Mouse (Mus musculus) intestine, embryonic 16.5 days (tissue): ENCODE results near the gene Lrrc75a. TPM values are rescaled to one million over a fixed set of nuclear protein-coding genes. Genes with fewer than 3 reads are reported as not detected.
"Not testable (repeated sequence)": the region's sequence is repeated elsewhere in the genome, so short reads cannot be mapped to it uniquely, and the experiment has no call there.

Experiments used
- ATAC-seq: fragments of 200-750 bp; cut with Nextera tagmentation; 2 replicates; pipeline ENCODE4 v1.8.0; 2017; ENCODE audit warnings: moderate TSS enrichment, moderate library complexity
- H3K27ac ChIP-seq: fragments of 300-500 bp; sonication (generic); 2 replicates; pipeline ENCODE4 v1.5.1; 2014; ENCODE audit warnings: mild to moderate bottlenecking, low read length
- H3K27me3 ChIP-seq: fragments of 300-500 bp; sonication (generic); replicated peaks from 2 replicates; pipeline ENCODE4 v1.6.1; 2014; ENCODE audit warnings: low read length, control low read depth, mixed read lengths; ENCODE audit not compliant: control insufficient read depth, insufficient read depth
- H3K36me3 ChIP-seq: fragments of 300-500 bp; sonication (generic); 2 replicates; pipeline ENCODE4 v1.6.1; 2014; ENCODE audit warnings: low read length, control low read depth; ENCODE audit not compliant: control insufficient read depth, insufficient read depth
- H3K4me1 ChIP-seq: fragments of 300-500 bp; sonication (generic); 2 replicates; pipeline ENCODE4 v1.6.1; 2014; ENCODE audit warnings: low read length, control low read depth, mixed read lengths; ENCODE audit not compliant: control insufficient read depth, insufficient read depth
- H3K4me2 ChIP-seq: fragments of 300-500 bp; sonication (generic); 2 replicates; pipeline ENCODE4 v1.6.1; 2014; ENCODE audit warnings: low read depth, low read length, control low read depth
- H3K4me3 ChIP-seq: fragments of 300-500 bp; sonication (generic); 2 replicates; pipeline ENCODE4 v1.5.1; 2014; ENCODE audit warnings: mild to moderate bottlenecking, low read length
- H3K9ac ChIP-seq: fragments of 300-500 bp; sonication (generic); 2 replicates; pipeline ENCODE4 v1.6.1; 2014; ENCODE audit warnings: low read depth, low read length
- H3K9me3 ChIP-seq: fragments of 300-500 bp; sonication (generic); 2 replicates; pipeline ENCODE4 v1.6.1; 2016; ENCODE audit warnings: low read length, control low read depth; ENCODE audit not compliant: control insufficient read depth
- WGBS: fragments of 180-500 bp; shearing (Covaris S2); extraction: QIAGEN DNeasy Blood & Tissue Kit; methylation state at CpG from one replicate; pipeline ENCODE4 v1.1.7; 2014; 5-methylcytosine and 5-hydroxymethylcytosine counted together
- polyA plus RNA-seq: library from polyadenylated mRNA; unstranded; fragments of >200 nt; fragmentation: Nextera tagmentation; extraction: Ambion mirVana; gene quantifications from 2 replicates; pipeline ENCODE4 v1.2.1, GENCODE M21; 2015

Gene Lrrc75a
- polyA plus RNA-seq, 1 experiment from 2014 or later: 14.1 TPM

DNA sequence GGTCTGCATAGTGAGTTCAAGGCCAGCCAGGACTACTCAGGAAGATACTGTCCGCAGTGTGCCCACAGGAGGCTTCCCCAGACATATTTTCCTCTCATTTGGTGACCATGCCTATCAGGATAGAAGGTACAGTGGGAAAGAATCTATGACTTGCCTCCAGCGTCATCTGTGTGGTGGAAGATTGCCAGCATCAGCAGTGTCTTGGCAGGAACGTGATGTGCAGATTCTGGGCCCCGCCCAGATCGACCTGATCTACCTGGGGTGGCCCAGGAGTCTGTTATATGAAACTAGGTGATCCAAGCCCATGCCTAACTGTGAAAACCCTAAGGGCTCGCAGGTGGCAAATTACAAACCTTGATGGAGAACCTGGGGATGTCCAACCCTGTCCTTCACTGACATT lies 21.7 kb upstream of the Lrrc75a start:
- no peak for ATAC-seq
- no peak overlapping the region for H3K9ac ChIP-seq
- no peaks in the 10 kb centered on the region for H3K9me3 ChIP-seq
- H3K27me3 ChIP-seq: no peaks in the 10 kb centered on the region
- no peak overlapping the region for H3K4me2 ChIP-seq
- 0 out of 2 replicates have a peak, but pooled peaks cover 4% of the 10 kb centered on the region for H3K4me1 ChIP-seq
- WGBS: 79% methylated on average over 6 of the region's 6 CpGs
- H3K4me3 ChIP-seq: no peak overlapping the region
- no peaks in the 10 kb centered on the region; the same call in 1 of the 2 replicates for H3K36me3 ChIP-seq
- no peak overlapping the region for H3K27ac ChIP-seq

DNA sequence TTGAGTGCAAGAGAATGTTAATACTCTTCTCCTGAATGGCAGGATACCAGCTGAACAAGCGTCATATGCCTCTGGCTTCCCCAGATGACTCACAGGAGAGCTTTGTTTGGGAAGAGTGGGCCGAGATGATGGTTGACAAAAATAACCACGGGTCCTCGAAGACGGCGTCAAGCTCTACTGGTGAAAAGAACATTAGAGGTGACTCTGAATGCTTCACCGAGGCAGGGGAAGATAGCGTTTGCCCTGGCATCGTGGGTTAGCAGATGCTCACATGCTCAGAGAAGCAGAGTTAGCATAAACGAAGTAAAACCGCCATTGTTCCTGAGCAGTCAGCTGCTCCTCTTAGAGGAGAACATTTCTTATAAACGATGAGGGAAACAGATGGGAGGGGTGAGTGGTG lies 21.1 kb upstream of the Lrrc75a start:
- Histone ChIP-seq H3K9ac (no peak overlapping the region), H3K36me3 (no peaks in the 10 kb centered on the region; the same call in 1 of the 2 replicates), H3K4me1 (0 out of 2 replicates have a peak, but pooled peaks cover 4% of the 10 kb centered on the region), H3K27ac (no peak overlapping the region), H3K27me3 (no peaks in the 10 kb centered on the region), H3K4me3 (no peak overlapping the region), H3K4me2 (no peak overlapping the region), H3K9me3 (no peaks in the 10 kb centered on the region)
- WGBS: 53% methylated on average over 12 of the region's 12 CpGs
- ATAC-seq: no peak

DNA sequence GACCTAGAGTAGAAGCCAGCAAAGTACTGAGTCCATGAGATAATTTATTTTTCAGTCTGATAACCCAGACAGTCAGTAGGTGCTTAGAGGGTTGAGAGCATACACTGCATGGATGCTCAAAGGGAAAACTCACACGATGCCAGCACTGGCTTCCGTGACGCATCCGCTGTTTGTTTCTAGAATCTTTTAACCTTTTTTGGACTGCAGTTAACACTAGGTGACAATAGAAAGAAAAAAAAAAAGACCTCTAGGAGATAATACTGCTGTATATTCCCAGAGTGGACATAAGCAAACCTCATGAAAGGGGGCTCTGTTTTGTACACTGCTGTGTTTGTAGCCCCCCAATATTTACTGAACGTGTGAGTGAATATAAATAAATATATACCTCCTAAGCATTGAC lies 20.7 kb upstream of the Lrrc75a start:
- 0 out of 2 replicates have a peak, but pooled peaks cover 4% of the 10 kb centered on the region for H3K4me1 ChIP-seq
- no peak overlapping the region for H3K4me2 ChIP-seq
- ATAC-seq: no peak
- no peaks in the 10 kb centered on the region; the same call in 1 of the 2 replicates for H3K36me3 ChIP-seq
- no peaks in the 10 kb centered on the region for H3K27me3 ChIP-seq
- WGBS: 85% methylated on average over 5 of the region's 5 CpGs
- H3K27ac ChIP-seq: no peak overlapping the region
- no peak overlapping the region for H3K9ac ChIP-seq
- H3K9me3 ChIP-seq: no peaks in the 10 kb centered on the region
- H3K4me3 ChIP-seq: no peak overlapping the region

DNA sequence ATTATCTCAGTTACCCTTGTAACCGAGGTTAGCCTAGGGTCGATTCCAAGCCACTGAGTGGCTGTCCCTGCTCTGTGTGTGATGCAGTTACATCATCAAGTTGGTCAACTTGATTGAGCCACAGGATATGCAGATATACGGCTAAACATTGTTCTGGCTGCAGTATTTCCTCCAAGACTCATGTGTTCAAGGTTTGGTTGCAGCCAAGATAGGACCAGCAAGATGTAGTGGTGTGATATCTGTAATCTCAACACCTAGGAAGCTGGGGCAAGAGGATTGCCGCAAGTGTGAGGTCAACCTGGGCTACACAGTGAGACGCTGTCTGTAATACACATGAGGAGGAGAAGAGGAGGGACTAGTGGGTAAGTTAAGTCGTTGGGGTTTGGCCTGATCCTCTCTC lies 15.9 kb upstream of the Lrrc75a start:
- 79% methylated on average over 6 of the region's 6 CpGs for WGBS
- Histone ChIP-seq H3K27ac (no peak overlapping the region), H3K27me3 (no peaks in the 10 kb centered on the region), H3K4me3 (no peak overlapping the region), H3K9ac (no peak overlapping the region), H3K9me3 (no peaks in the 10 kb centered on the region), H3K4me2 (no peak overlapping the region), H3K4me1 (no peaks in the 10 kb centered on the region), H3K36me3 (peaks cover 5% of the 10 kb centered on the region; the same call in 1 of the 2 replicates)
- no peak for ATAC-seq

DNA sequence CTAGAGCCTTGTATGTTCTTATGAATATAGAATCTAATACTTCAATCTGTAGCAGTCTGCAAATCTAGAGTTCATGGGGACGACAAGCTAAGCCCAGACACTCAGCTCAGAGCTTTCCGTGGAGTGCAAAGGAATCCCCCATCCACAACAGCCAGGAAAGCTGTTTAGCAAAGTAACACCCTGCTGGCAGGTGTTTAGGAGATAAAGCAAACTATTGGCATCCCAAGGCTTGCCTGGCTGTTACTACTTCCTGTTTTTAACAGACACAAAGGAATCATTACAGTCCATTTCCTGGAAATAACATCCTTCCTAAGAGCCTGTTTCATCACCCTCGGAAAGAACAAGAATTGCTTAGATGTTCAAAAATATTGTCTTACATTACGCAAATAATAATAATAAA lies 12.6 kb upstream of the Lrrc75a start:
- Histone ChIP-seq H3K4me3 (no peak overlapping the region), H3K9ac (no peak overlapping the region), H3K4me2 (no peak overlapping the region), H3K36me3 (peaks cover 5% of the 10 kb centered on the region; the same call in 1 of the 2 replicates), H3K4me1 (no peaks in the 10 kb centered on the region), H3K9me3 (no peaks in the 10 kb centered on the region), H3K27me3 (no peaks in the 10 kb centered on the region), H3K27ac (no peak overlapping the region)
- ATAC-seq: no peak
- WGBS: 60% methylated on average over 4 of the region's 4 CpGs

DNA sequence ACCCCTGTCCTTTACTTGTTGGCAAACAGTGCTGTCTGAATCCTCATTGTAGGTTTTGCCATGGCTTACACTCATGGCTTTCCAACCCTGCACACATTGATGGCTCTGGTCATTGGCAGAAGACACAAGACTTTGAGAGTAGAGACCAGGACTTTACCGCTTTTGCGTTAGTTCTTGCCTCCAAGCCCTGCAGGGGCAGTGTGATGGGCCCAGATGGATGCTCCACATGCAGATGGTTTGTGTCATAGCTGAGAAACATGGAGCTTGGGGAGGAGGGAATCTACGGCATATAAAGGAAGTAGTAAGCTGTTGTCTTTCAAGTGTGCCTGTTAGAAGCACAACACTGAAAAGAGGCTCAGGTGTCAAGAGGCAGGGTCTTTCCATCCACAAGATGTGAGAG lies 3.8 kb upstream of the Lrrc75a start:
- no peak overlapping the region for H3K4me3 ChIP-seq
- 83% methylated on average over 3 of the region's 3 CpGs for WGBS
- H3K9me3 ChIP-seq: no peaks in the 10 kb centered on the region
- H3K27ac ChIP-seq: no peak overlapping the region
- H3K9ac ChIP-seq: no peak overlapping the region
- no peak overlapping the region for H3K4me2 ChIP-seq
- peaks cover 6% of the 10 kb centered on the region; the same call in 1 of the 2 replicates for H3K4me1 ChIP-seq
- peaks cover 3% of the 10 kb centered on the region; the same call in 1 of the 2 replicates for H3K36me3 ChIP-seq
- ATAC-seq: no peak
- H3K27me3 ChIP-seq: no peaks in the 10 kb centered on the region

DNA sequence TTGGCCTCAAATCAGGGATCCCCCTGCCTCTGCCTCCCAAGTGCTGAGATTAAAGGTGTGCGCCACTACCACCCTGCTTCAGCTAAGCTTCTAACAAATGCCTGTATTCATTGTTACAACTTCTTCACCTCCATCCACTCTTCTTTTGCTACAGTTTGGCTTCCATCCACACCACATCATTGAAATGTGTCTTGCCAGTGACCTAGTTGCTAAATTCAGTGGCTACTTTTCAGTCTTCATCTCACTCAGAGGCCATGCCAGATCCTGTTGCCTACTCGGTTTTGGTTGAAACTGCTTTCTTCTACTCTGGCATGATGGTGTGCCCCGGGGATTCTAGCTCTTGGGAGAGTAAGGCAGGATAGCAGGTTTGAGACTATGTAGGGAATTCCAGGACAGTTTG lies 3.2 kb upstream of the Lrrc75a start:
- H3K9ac ChIP-seq: no peak overlapping the region
- no peak overlapping the region for H3K4me2 ChIP-seq
- H3K36me3 ChIP-seq: peaks cover 3% of the 10 kb centered on the region; the same call in 1 of the 2 replicates
- no peaks in the 10 kb centered on the region for H3K27me3 ChIP-seq
- peaks cover 9% of the 10 kb centered on the region for H3K4me1 ChIP-seq
- H3K27ac ChIP-seq: no peak overlapping the region
- 94% methylated on average over 3 of the region's 3 CpGs for WGBS
- H3K4me3 ChIP-seq: no peak overlapping the region
- ATAC-seq: no peak
- H3K9me3 ChIP-seq: no peaks in the 10 kb centered on the region

DNA sequence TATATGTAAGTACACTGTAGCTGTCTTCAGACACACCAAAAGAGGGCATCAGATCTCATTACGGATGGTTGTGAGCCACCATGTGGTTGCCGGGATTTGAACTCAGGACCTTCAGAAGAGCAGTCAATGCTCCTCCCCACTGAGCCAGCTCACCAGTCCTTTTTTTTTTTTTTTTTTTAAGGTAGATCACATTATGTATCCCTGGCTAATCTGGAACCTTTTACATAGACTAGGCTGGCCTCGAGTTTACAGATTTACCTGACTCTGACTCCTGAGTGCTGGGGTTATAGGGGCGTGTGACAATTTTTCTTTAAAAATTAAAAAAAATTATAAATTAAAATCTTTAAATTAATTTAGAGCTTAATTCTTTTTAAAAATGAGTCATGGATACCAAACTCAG lies 1.5 kb upstream of the Lrrc75a start:
- not testable (repeated sequence) for ATAC-seq, H3K9ac ChIP-seq, H3K9me3 ChIP-seq, H3K36me3 ChIP-seq, H3K27ac ChIP-seq, H3K27me3 ChIP-seq
- H3K4me2 ChIP-seq: peak overlapping the region; percentile 91
- H3K4me3 ChIP-seq: peak overlapping the region; percentile 74
- 84% methylated on average over 4 of the region's 4 CpGs for WGBS
- H3K4me1 ChIP-seq: peaks cover 27% of the 10 kb centered on the region

DNA sequence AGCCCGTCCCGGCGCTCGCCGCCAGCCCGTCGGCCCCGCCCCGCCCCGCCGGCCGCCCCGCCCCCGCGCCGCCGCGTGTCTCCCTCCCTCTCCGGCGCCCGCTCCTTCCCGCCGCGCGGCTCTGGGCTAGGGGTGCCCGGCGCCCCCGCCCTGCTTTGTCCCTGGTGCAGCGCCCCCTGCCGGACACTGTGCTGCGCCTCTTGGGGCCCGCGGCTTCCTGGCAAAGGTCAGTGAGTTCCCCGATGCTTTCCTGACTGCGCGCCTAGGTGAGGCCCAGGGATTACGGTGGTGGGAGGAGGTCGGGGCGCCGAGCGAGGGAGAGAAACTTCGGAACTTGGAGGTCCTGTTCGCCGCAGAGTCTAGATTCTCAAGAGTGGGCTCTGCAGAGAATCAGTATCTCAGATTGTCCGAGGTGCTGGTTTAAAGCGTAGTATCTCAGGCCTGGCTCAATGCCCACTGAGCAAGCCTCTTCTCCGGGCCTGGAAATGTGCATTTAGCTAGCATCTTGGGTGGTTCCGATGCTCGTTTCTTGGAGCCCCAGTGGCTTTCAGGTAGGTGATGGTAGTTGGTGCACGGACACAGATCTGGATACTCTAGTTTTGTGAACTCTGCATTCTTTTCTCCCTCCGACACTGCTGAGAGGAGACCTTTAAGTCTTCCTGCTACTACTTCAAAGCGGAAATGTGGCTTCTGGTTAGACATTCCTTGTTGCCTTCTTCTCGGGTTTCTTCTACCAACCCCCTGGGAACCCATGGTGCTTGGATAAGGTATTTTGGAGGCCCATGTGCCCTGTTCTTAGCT lies 468 bp upstream of the Lrrc75a start, which contains the start of gene Mmgt2:
Gene Mmgt2, plus strand, starts transcription at position 74 of the 801 bp plus-strand sequence.
- WGBS: 2% methylated on average over 50 of the region's 53 CpGs
- Histone ChIP-seq H3K27me3 (no peaks in the 10 kb centered on the region), H3K36me3 (peaks cover 3% of the 10 kb centered on the region; the same call in 1 of the 2 replicates), H3K4me2 (peak within 1 kb of the TSS; percentile 91), H3K4me1 (peaks cover 37% of the 10 kb centered on the region), H3K4me3 (peak within 1 kb of the TSS; percentile 74), H3K27ac (peak within 1 kb of the TSS; percentile 93), H3K9me3 (no peaks in the 10 kb centered on the region), H3K9ac (peak within 1 kb of the TSS; percentile 85)
- peak; percentile 93 for ATAC-seq
